23 mouse cellular contexts compared by ENCODE assay signal in the genomic region with DNA sequence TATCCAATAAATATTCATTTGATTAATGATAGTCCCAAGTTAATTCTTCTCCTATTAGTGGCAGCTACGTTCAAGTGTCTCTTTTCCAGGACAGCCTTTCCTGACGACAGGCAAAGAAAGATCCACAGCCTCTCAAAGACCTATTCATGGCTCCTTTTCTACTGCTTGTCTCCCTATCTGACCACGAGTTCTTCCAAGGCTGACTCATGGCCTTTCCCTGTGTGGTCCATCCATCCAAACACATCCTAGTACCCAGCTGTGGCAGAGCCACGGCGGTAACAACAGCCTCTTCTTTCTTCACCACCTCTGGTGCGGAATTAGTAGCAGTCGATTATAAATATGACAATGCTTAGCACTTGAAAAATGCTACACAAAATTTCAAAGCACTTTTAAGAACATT.
DNase-seq lines count a peak whose midpoint lies in the region; TF ChIP-seq lines count a peak whose summit lies in the region.
"Had no signal": no experiment of that assay in that cellular context is flagged by ENCODE, and none has a peak within 500 bp of the region (broad histone marks: within the 10 kb centered on the region; RNA-seq: fewer than 3 reads in every experiment).

No protein-coding gene starts in this region.

- DNase-seq in adrenal gland, adult (ENCODE audit: inconsistent age in 2 of 2, low spot score in 1 of 2), result peak; percentile 47 to 79
- no peak for DNase-seq in adrenal gland, postnatal 10 days
- no peak for DNase-seq in heart, embryonic 10.5 days (ENCODE audit: low spot score)
- DNase-seq in heart, postnatal 10 days, result no peak
- no peak for DNase-seq in layer of hippocampus, adult 2 months (ENCODE audit: low spot score in 2 of 2)
- no peak for DNase-seq in layer of hippocampus, adult 9-10 months (ENCODE audit: low spot score)
- peak; percentile 30 for DNase-seq in brain, adult 2 months (ENCODE audit: low read depth, low spot score)
- no peak for DNase-seq in gastrocnemius, adult 2 months
- DNase-seq: B cell, adult 2 months; cerebellum, adult 11-12 months; cerebellum, adult 8-10 months; cerebellum, postnatal 10 days; cerebellum, postnatal 36 days; gastrocnemius, postnatal 14 days; heart, adult 11 months; kidney, adult 2 months had no signal

- intact Hi-C loops in heart, postnatal 10 days (cut with DNase I), result no loop called here
- intact Hi-C loops in gastrocnemius, adult 2 months (cut with DNase I), result no loop called here

- H3K9me3 ChIP-seq in heart, embryonic 10.5 days, result no peaks in the 10 kb centered on the region
- H3K9me3 ChIP-seq: forebrain, embryonic 10.5 days; forebrain, embryonic 13.5 days; heart, embryonic 12.5 days; heart, embryonic 15.5 days; hindbrain, embryonic 12.5 days; hindbrain, embryonic 15.5 days had no signal

- no peak for TF ChIP-seq CTCF in layer of hippocampus, adult 2 months (conservative IDR thresholded peaks at IDR 0.05)
- no peak for TF ChIP-seq CTCF in gastrocnemius, adult 2 months (IDR thresholded peaks at IDR 0.05)

- H3K27ac ChIP-seq in heart, embryonic 10.5 days, result peak overlapping the region; percentile 36; the same call in 1 of the 2 replicates
- H3K27ac ChIP-seq in layer of hippocampus, adult 2 months, result peak overlapping the region; percentile 19; the same call in 1 of the 2 replicates
- no peak overlapping the region for H3K27ac ChIP-seq in gastrocnemius, adult 2 months
- H3K27ac ChIP-seq: forebrain, embryonic 10.5 days; forebrain, embryonic 13.5 days; heart, embryonic 15.5 days; hindbrain, embryonic 12.5 days; hindbrain, embryonic 15.5 days had no signal

- peaks cover 88% of the 10 kb centered on the region for H3K4me1 ChIP-seq in heart, embryonic 10.5 days
- H3K4me1 ChIP-seq: hindbrain, embryonic 12.5 days had no signal

- H3K36me3 ChIP-seq in heart, embryonic 10.5 days, result no peaks in the 10 kb centered on the region
- H3K36me3 ChIP-seq: forebrain, embryonic 10.5 days; G1E; heart, embryonic 12.5 days; heart, embryonic 15.5 days; hindbrain, embryonic 12.5 days; hindbrain, embryonic 15.5 days had no signal

- WGBS in heart, embryonic 10.5 days, result 43% methylated on average over 7 of the region's 7 CpGs

- no peak overlapping the region for H3K4me3 ChIP-seq in heart, embryonic 10.5 days
- H3K4me3 ChIP-seq in layer of hippocampus, adult 2 months, result no peak overlapping the region
- H3K4me3 ChIP-seq in gastrocnemius, adult 2 months, result no peak overlapping the region
- H3K4me3 ChIP-seq: forebrain, embryonic 10.5 days; forebrain, embryonic 13.5 days; heart, embryonic 12.5 days; heart, embryonic 15.5 days; hindbrain, embryonic 12.5 days; hindbrain, embryonic 15.5 days had no signal

- H3K27me3 ChIP-seq in heart, embryonic 10.5 days (ENCODE audit: insufficient read depth, poor library complexity, severe bottlenecking), result no peaks in the 10 kb centered on the region
- H3K27me3 ChIP-seq: forebrain, embryonic 13.5 days; heart, embryonic 12.5 days; heart, embryonic 15.5 days; hindbrain, embryonic 12.5 days; hindbrain, embryonic 15.5 days had no signal

Comparison
In these comparisons a context has a peak if more than half of its experiments do, and no peak if none do; other contexts are left out.
1. DNase-seq: peak in adrenal gland, adult (2 of 2) and brain, adult 2 months (single experiment); none in adrenal gland, postnatal 10 days (single experiment), heart, embryonic 10.5 days (single experiment), heart, postnatal 10 days (0 of 2), layer of hippocampus, adult 2 months (0 of 2), layer of hippocampus, adult 9-10 months (single experiment) and gastrocnemius, adult 2 months (single experiment).